10 mouse cellular contexts compared by ENCODE assay signal in genomic region chr10:4112611-4113327, GRCm38 (mm10).
DNase-seq lines count a peak whose midpoint lies in the region; ATAC-seq and TF ChIP-seq lines count a peak whose summit lies in the region.
"Had no signal": no experiment of that assay in that cellular context is flagged by ENCODE, and none has a peak within 500 bp of the region (broad histone marks: within the 10 kb centered on the region; RNA-seq: fewer than 3 reads in every experiment).

No protein-coding gene starts in this region.

- no peak overlapping the region for H3K4me2 ChIP-seq in midbrain, embryonic 13.5 days (replicated peaks)
- no peak overlapping the region for H3K4me2 ChIP-seq in midbrain, embryonic 11.5 days
- H3K4me2 ChIP-seq in hindbrain, embryonic 15.5 days, result no peak overlapping the region
- H3K4me2 ChIP-seq in stomach, embryonic 15.5 days, result no peak overlapping the region

- H3K9me3 ChIP-seq in midbrain, embryonic 13.5 days, result no peaks in the 10 kb centered on the region
- no peaks in the 10 kb centered on the region for H3K9me3 ChIP-seq in midbrain, embryonic 11.5 days (ENCODE audit: control insufficient read depth, low read length)
- H3K9me3 ChIP-seq in hindbrain, embryonic 15.5 days, result no peaks in the 10 kb centered on the region
- no peaks in the 10 kb centered on the region for H3K9me3 ChIP-seq in stomach, embryonic 15.5 days

- H3K27me3 ChIP-seq in midbrain, embryonic 13.5 days, result no peaks in the 10 kb centered on the region
- H3K27me3 ChIP-seq in midbrain, embryonic 11.5 days (ENCODE audit: control insufficient read depth, insufficient read depth, low read length), result no peaks in the 10 kb centered on the region
- H3K27me3 ChIP-seq in hindbrain, embryonic 15.5 days, result no peaks in the 10 kb centered on the region
- H3K27me3 ChIP-seq in stomach, embryonic 15.5 days (replicated peaks), result no peaks in the 10 kb centered on the region

- intact Hi-C loops in gastrocnemius, adult 2 months (cut with DNase I), result no loop called here

- no peak overlapping the region for H3K9ac ChIP-seq in midbrain, embryonic 13.5 days (replicated peaks)
- no peak overlapping the region for H3K9ac ChIP-seq in midbrain, embryonic 11.5 days (ENCODE audit: low read length)
- H3K9ac ChIP-seq in hindbrain, embryonic 15.5 days, result no peak overlapping the region
- H3K9ac ChIP-seq in stomach, embryonic 15.5 days, result no peak overlapping the region

- no peak for DNase-seq in gastrocnemius, adult 2 months
- no peak for DNase-seq in gastrocnemius, adult 18-20 months (ENCODE audit: low spot score)
- no peak for DNase-seq in midbrain, embryonic 11.5 days (ENCODE audit: low spot score, missing footprints)
- no peak for DNase-seq in urinary bladder, adult 2 months (ENCODE audit: low spot score)
- DNase-seq in spleen, postnatal 36 days (ENCODE audit: low spot score in 2 of 2), result no peak
- DNase-seq: gastrocnemius, postnatal 36 days; layer of hippocampus, adult 9-11 months had no signal

- H3K27ac ChIP-seq in gastrocnemius, adult 2 months, result peak overlapping the region; percentile 61
- H3K27ac ChIP-seq in midbrain, embryonic 13.5 days, result peak overlapping the region; percentile 40; the same call in 1 of the 2 replicates
- H3K27ac ChIP-seq in midbrain, embryonic 11.5 days (ENCODE audit: low read depth, low read length), result no peak overlapping the region
- H3K27ac ChIP-seq in hindbrain, embryonic 15.5 days (replicated peaks), result 0 out of 2 replicates have a peak overlapping the region, but pooled peaks have one; percentile 41
- H3K27ac ChIP-seq in stomach, embryonic 15.5 days, result peak overlapping the region; percentile 44

- H3K36me3 ChIP-seq in midbrain, embryonic 13.5 days, result no peaks in the 10 kb centered on the region
- H3K36me3 ChIP-seq in midbrain, embryonic 11.5 days (ENCODE audit: control insufficient read depth, insufficient read depth, low read length), result no peaks in the 10 kb centered on the region
- H3K36me3 ChIP-seq in hindbrain, embryonic 15.5 days, result no peaks in the 10 kb centered on the region
- H3K36me3 ChIP-seq in stomach, embryonic 15.5 days, result no peaks in the 10 kb centered on the region

- 60% methylated on average over 17 of the region's 17 CpGs for WGBS in midbrain, embryonic 13.5 days
- WGBS in midbrain, embryonic 11.5 days, result 79% methylated on average over 17 of the region's 17 CpGs
- WGBS in hindbrain, embryonic 15.5 days, result 38% methylated on average over 17 of the region's 17 CpGs
- 58% methylated on average over 17 of the region's 17 CpGs for WGBS in stomach, embryonic 15.5 days

- peaks cover 9% of the 10 kb centered on the region; the same call in 1 of the 2 replicates for H3K4me1 ChIP-seq in midbrain, embryonic 13.5 days (replicated peaks)
- H3K4me1 ChIP-seq in midbrain, embryonic 11.5 days (ENCODE audit: control insufficient read depth, insufficient read depth, low read length), result no peaks in the 10 kb centered on the region
- H3K4me1 ChIP-seq in hindbrain, embryonic 15.5 days (replicated peaks), result peaks cover 14% of the 10 kb centered on the region
- H3K4me1 ChIP-seq in stomach, embryonic 15.5 days, result peaks cover 27% of the 10 kb centered on the region

- no peak for TF ChIP-seq CTCF in gastrocnemius, adult 2 months (IDR thresholded peaks at IDR 0.05)

- H3K4me3 ChIP-seq in gastrocnemius, adult 2 months, result no peak overlapping the region
- no peak overlapping the region for H3K4me3 ChIP-seq in midbrain, embryonic 13.5 days (replicated peaks)
- no peak overlapping the region for H3K4me3 ChIP-seq in midbrain, embryonic 11.5 days (ENCODE audit: low read depth, low read length)
- no peak overlapping the region for H3K4me3 ChIP-seq in hindbrain, embryonic 15.5 days
- H3K4me3 ChIP-seq in stomach, embryonic 15.5 days (replicated peaks), result no peak overlapping the region

- ATAC-seq in midbrain, embryonic 13.5 days, result 0 out of 2 replicates have a peak, but pooled peaks have one; percentile 31
- ATAC-seq in midbrain, embryonic 11.5 days (ENCODE audit: low FRiP score), result no peak
- peak; percentile 32; the same call in 1 of the 2 replicates for ATAC-seq in hindbrain, embryonic 15.5 days (ENCODE audit: low FRiP score, low read depth)
- no peak for ATAC-seq in stomach, embryonic 15.5 days (ENCODE audit: insufficient read depth, low FRiP score, low read depth)

Comparison
In these comparisons a context has a peak if more than half of its experiments do, and no peak if none do; other contexts are left out.
1. ATAC-seq: peak in midbrain, embryonic 13.5 days (single experiment) and hindbrain, embryonic 15.5 days (single experiment); none in midbrain, embryonic 11.5 days (single experiment) and stomach, embryonic 15.5 days (single experiment).